Mouse (Mus musculus): ENCODE measurements around the gene Rbfox1.

DNA sequence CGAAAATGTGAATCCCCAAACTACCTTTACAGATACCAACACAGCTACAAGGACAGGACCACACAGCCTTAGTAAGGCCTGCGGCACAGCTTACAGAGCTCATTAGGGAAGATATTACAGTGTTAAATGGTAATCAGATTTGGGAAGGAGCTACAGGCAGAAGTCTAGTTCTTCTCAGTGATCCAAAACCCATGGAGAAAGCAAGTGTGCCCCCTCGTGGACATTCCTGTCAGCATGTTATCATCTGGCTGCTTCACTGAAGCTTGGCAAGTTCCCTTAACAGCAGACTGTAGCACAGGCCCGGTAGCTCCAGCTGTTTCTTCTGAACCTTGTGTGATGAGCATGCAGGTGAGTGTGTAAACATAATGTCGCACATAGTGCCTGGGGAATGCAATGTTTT is 133.5 kb downstream of the Rbfox1 start:
- peak; percentile 76 for TF ChIP-seq CTCF (IDR thresholded peaks at IDR 0.05; ENCODE audit: low read depth)
- TF ChIP-seq EP300 (optimal IDR thresholded peaks at IDR 0.05), result no peak
